Comparison of ENCODE assay signal across 8 mouse cellular contexts in the genomic region with DNA sequence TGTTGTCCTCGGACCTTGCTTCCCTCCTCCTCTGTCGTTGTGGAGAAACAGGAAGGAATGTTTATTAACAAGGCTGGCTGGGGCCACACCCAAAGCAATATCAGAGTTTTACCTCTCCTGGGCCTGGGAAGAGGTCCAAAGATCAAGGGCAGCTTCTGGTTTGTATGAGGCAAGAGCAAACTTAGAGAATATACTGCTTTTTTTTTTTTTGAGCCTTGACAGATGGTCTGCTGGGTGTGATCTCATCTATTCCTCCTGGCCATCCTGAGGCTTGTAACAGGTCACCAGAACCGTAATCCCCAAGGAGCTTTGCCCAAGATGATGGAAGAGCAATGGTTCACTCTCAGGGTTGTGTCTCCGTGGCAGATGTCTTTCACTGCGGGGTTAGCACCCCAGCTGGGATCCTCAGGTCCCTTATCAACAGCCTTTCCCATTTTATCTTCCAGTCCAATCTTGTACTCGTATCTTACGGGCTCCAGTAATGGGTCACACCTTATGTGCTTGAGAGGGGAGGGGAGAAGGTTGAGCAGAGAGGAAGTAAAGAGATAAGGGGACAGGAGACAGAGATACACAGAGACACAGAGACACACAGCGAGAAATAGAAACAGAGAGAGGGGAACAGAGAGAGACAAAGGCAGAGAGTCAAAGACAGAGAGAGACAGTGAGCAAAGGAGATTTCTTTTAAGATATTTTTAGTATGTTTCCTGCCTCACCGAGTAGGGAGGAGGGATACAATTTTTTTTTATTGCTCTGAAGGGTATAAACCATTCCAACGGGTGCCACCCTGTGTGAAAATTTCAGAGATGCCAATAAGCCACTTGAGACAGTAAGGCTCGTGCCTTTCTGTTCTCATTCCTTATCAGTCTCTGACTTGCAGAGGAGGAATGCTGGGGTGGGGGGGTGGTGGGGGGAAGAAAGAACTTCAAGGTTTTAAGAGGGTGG.
A peak's percentile ranks its signal among the peaks of the same experiment; 100 is the strongest.
DNase-seq lines count a peak whose midpoint lies in the region; ATAC-seq lines count a peak whose summit lies in the region.

No protein-coding gene starts in this region.

- no peak for DNase-seq in heart, postnatal 14 days
- DNase-seq in brain, adult 2 months (ENCODE audit: low read depth, low spot score), result peak; percentile 87
- DNase-seq in intestine, embryonic 14.5 days (ENCODE audit: low spot score), result no peak
- DNase-seq in lung, postnatal 25 days (ENCODE audit: low spot score), result peak; percentile 75
- DNase-seq in retina, postnatal 1 day, result no peak
- DNase-seq in right cerebral cortex, postnatal 10 days (ENCODE audit: low spot score in 2 of 2), result no peak
- DNase-seq in urinary bladder, postnatal 25 days (ENCODE audit: low spot score), result no peak

- H3K27me3 ChIP-seq in heart, embryonic 16.5 days (ENCODE audit: control insufficient read depth, insufficient read depth, low read length), result no peaks in the 10 kb centered on the region
- H3K27me3 ChIP-seq in intestine, embryonic 14.5 days (replicated peaks; ENCODE audit: control insufficient read depth, insufficient read depth, low read length), result 0 out of 2 replicates have a peak, but pooled peaks cover 3% of the 10 kb centered on the region

- peak; percentile 67 for ATAC-seq in heart, embryonic 16.5 days (replicated peaks; ENCODE audit: extremely low read depth, insufficient read depth, low FRiP score)
- peak; percentile 72 for ATAC-seq in intestine, embryonic 14.5 days (replicated peaks; ENCODE audit: low FRiP score, low TSS enrichment, low read depth)

- H3K4me2 ChIP-seq in heart, embryonic 16.5 days (ENCODE audit: low read depth, low read length), result peak overlapping the region; percentile 33
- no peak overlapping the region for H3K4me2 ChIP-seq in intestine, embryonic 14.5 days (ENCODE audit: low read length)

- no peak overlapping the region for H3K4me3 ChIP-seq in heart, embryonic 16.5 days (ENCODE audit: low read length)
- no peak overlapping the region for H3K4me3 ChIP-seq in intestine, embryonic 14.5 days (ENCODE audit: low read depth, low read length)

- peak overlapping the region; percentile 33 for H3K27ac ChIP-seq in heart, embryonic 16.5 days (ENCODE audit: low read length)
- no peak overlapping the region for H3K27ac ChIP-seq in intestine, embryonic 14.5 days (ENCODE audit: low read depth)

- no peaks in the 10 kb centered on the region for H3K36me3 ChIP-seq in heart, embryonic 16.5 days (ENCODE audit: control insufficient read depth, insufficient read depth)
- H3K36me3 ChIP-seq in intestine, embryonic 14.5 days (ENCODE audit: control insufficient read depth, insufficient read depth, low read length), result no peaks in the 10 kb centered on the region

- peaks cover 14% of the 10 kb centered on the region for H3K4me1 ChIP-seq in heart, embryonic 16.5 days (ENCODE audit: control insufficient read depth, insufficient read depth, low read length)
- H3K4me1 ChIP-seq in intestine, embryonic 14.5 days (replicated peaks; ENCODE audit: control insufficient read depth, insufficient read depth, low read length), result no peaks in the 10 kb centered on the region

- intact Hi-C loops in heart, postnatal 14 days (cut with DNase I), result no loop called here

- H3K9ac ChIP-seq in heart, embryonic 16.5 days (ENCODE audit: low read length), result no peak overlapping the region
- no peak overlapping the region for H3K9ac ChIP-seq in intestine, embryonic 14.5 days (ENCODE audit: low read length)

- WGBS in heart, embryonic 16.5 days, result 15% methylated on average over 11 of the region's 11 CpGs
- WGBS in intestine, embryonic 14.5 days, result 31% methylated on average over 11 of the region's 11 CpGs

- H3K9me3 ChIP-seq in heart, embryonic 16.5 days (replicated peaks; ENCODE audit: control insufficient read depth, low read length), result no peaks in the 10 kb centered on the region
- no peaks in the 10 kb centered on the region for H3K9me3 ChIP-seq in intestine, embryonic 14.5 days (ENCODE audit: control insufficient read depth, low read length)

Comparison
In these comparisons a context has a peak if more than half of its experiments do, and no peak if none do; other contexts are left out.
1. DNase-seq: peak in brain, adult 2 months (single experiment) and lung, postnatal 25 days (single experiment); none in heart, postnatal 14 days (0 of 2), intestine, embryonic 14.5 days (single experiment), retina, postnatal 1 day (single experiment), right cerebral cortex, postnatal 10 days (0 of 2) and urinary bladder, postnatal 25 days (single experiment).